Mouse (Mus musculus) G1E (cell line): ENCODE data around the gene Per3.

ENCODE experiments used
- CTCF ChIP-seq: IDR thresholded peaks from 2 replicates; pipeline ENCODE4 v1.5.1; 2012; ENCODE audit warnings: low read depth, low read length, inconsistent platforms, mixed read lengths
- GATA1 ChIP-seq: IDR thresholded peaks from 2 replicates; pipeline ENCODE4 v1.6.1; 2012; ENCODE audit warnings: borderline replicate concordance, low read length, inconsistent platforms, mixed read lengths
- POLR2AphosphoS5 ChIP-seq: IDR thresholded peaks from 2 replicates; pipeline ENCODE4 v1.6.1; 2012; ENCODE audit warnings: low read depth, low read length, inconsistent platforms; ENCODE audit not compliant: insufficient replicate concordance
- TAL1 ChIP-seq: conservative IDR thresholded peaks from 2 replicates; pipeline ENCODE4 v1.6.1; 2012; ENCODE audit warnings: low read depth, low read length, inconsistent platforms, mixed read lengths

GRCm38 (mm10) chr4:150965555-150965951, 78.9 kb downstream of the Per3 start:
- TF ChIP-seq GATA1 (no peak), CTCF (no peak), POLR2AphosphoS5 (no peak), TAL1 (no peak)
